Mouse (Mus musculus): Measurements from ENCODE around the gene Hist2h2be. TPM values are rescaled to one million over a fixed set of nuclear protein-coding genes. Genes with fewer than 3 reads are reported as not detected.
"Not testable (repeated sequence)": the region's sequence is repeated elsewhere in the genome, so short reads cannot be mapped to it uniquely, and the experiment has no call there.

The Hist2h2be gene
- total RNA-seq (2022) = 1 to 10 TPM; 4.3 to 5.9 (median 5.2) TPM

DNA sequence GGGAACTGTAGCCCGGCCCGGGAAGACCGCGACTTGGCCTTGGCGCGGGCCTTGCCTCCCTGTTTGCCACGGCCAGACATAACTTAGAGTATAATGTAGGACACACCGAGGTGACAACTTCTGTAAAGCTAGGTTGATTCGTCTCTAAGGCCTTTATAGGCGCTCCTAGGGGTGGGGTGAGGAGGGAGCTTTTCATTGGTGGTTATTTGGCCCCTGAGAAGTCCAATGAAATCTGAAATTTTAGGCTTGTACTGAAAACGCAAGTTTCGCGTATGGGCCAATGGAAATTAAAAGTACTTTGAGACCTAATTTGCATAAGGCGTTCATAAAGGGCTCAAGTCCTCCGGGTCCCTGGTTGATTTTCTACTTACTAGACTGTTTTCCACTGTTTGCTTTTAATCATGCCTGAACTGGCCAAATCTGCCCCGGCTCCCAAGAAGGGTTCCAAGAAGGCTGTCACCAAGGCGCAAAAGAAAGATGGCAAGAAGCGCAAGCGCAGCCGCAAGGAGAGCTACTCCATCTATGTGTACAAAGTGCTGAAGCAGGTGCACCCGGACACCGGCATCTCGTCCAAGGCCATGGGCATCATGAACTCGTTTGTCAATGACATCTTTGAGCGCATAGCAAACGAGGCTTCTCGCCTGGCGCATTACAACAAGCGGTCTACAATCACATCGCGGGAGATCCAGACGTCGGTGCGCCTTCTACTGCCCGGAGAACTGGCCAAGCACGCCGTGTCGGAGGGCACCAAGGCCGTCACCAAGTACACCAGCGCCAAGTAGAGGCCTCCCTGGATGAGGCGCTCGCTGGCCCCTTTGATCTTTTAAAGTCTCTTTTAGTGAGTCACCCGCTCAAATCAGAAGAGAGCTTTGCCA is at the start of gene Hist2h2be, which contains the start of gene Hist2h2ac:
Gene Hist2h2be (plus strand): TSS at position 355 of the 875 bp plus-strand sequence.
Gene Hist2h2ac (minus strand): TSS at position 116 of the 875 bp plus-strand sequence.
- peak; percentile 72 to 75 for DNase-seq (ENCODE audit: low spot score in 2 of 2)

DNA sequence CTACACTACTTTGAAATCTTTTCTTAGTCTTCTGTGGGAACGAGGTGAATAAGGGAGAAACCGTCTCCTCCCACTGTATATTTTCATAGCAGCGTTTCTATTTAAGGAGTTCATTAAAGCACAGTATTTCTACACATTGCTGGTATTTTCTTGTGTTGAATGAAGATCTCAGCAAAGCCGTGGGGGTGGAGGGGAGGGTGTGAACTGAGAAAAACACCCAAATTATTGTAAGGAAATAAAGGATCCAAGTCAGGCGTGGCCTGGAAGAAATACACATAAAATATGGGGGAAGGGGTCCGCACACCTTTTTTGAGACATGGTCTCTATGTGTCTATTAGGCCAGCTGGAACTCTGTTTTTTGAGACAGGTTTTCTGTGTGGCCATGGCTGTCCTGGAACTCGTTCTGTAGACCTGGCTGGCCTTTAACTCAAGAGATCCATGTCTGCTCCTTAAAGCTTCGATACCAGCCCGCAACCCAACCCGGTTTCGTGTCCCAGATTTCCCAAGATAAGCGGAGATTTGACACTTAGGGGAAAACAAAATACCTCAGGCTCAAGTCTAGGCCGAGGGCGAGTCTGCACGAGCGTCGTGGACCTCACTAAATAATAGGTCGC is 49.2 kb upstream of the Hist2h2be start:
- no peak for DNase-seq (ENCODE audit: low spot score in 2 of 2)

DNA sequence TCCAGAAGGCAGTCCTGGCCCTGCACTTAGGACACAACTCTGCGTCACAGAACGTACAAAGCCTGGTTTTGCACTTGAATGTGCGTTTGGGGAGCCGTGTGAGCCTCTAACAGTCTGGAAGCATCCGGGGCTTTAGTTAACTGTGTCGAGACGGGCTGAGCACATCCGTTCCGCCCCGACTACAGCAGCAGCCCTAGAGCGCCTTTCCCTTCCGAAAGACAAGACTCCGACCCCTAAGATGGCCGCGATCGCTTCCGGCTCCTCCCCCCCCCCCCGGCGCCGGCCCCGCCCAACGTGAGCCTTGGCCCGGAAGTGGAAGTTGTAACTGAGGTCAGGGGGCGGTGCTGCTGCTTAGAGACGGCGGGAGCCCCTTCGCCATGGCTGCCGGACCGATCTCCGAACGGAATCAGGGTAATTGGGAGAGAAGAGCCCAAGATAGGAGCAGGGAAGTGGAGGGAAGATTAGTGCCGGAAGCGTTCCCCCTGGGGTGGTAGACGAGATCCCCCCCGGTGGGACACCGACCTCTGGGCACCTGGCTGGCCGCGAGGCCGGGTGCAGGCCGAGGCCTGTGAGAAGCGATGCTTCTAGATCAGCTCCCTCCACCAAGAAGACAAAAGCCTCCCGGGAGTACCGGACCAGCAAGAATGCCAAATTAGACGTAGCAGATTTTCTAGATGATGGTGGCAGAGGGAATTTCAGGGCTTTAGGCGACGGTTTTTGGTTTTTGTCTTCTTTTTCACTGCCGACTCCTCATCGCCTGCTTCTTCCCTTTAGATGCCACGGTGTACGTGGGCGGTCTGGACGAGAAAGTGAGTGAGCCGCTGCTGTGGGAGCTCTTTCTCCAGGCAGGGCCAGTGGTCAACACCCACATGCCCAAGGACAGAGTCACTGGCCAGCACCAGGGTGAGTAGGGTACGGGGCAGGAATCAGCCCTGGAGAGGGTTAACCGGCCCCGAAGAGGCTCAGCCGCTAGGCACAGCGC is 48.4 kb upstream of the Hist2h2be start, which contains the start of gene Sf3b4:
Gene Sf3b4 (plus strand): TSS at position 136 of the 982 bp plus-strand sequence.
- DNase-seq (ENCODE audit: low spot score in 2 of 2) = peak; percentile 67 to 75

DNA sequence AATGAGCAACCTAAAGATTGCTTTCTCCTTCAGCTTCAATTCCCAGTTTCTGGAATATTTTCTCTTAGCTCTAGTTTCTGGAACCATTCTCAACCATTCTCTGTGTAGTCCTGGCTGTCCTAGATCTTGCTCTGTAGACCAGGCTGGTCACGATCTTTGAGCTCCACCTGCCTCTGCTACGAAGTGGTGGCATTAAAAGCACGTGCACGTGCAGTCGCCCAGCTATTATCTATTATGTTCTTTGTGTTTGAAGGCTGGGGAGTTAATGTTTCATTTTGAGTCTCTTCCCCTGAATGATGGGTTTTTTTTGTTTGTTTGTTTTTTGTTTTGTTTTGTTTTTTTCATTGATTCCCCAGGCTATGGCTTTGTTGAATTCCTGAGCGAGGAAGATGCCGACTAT is 47.7 kb upstream of the Hist2h2be start:
- DNase-seq (ENCODE audit: low spot score in 2 of 2) = no peak

DNA sequence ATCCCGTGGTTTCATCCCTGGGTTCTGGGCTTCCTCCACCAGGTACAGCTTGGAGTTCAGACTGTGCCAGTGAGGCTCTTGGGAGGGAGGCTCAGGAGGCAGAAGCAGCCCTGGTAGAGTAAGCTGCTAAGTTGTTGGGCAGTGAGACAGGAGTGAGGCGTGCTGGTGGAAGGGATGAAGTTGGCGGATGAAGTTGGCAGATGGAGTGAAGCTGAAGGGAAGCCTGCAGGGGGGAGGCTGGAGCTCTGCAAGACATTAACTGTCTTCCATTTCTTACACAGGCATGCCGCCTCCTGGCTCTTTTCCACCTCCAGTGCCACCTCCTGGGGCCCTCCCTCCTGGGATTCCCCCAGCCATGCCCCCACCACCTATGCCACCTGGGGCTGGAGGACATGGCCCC is 46.9 kb upstream of the Hist2h2be start:
- not testable (repeated sequence) for DNase-seq (ENCODE audit: low spot score in 2 of 2)

DNA sequence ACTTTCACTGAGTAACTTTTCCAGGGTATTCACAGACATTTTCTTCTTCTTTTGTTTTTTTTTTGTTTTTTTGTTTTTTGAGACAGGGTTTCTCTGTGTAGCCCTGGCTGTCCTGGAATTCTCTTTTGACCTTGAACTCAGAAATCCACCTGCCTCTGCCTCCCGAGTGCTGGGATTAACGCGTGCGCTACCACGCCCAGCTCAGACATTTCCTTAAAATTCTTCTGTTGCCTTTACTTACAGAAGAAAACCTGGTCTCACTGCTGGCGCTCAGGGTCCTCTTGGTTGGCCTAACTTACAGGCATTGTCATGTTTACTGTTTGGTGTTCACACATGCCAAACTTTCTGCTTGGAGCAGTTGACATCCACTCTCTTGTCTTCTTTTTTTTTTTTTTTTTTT is 45.7 kb upstream of the Hist2h2be start:
- DNase-seq (ENCODE audit: low spot score in 2 of 2) = no peak

DNA sequence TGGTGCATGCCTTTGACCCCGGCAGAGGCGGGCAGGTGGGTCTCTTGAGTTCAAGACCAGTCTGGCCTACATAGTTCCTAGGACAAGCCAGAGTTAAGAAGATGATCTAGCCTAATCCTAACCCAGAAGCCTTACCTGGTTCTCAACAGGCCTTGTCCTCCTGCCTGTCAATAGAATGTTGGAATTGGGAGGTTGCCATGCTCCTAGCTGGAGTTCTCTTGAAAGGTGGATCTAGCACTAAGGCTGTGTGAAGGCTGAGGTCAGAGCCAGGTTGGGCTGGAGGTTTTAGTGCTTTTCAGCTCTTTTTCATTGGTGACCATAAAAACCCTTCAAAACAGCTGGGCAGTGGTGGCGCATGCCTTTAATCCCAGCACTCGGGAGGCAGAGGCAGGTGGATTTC is 42.5 kb upstream of the Hist2h2be start:
- DNase-seq (ENCODE audit: low spot score in 2 of 2) = no peak

DNA sequence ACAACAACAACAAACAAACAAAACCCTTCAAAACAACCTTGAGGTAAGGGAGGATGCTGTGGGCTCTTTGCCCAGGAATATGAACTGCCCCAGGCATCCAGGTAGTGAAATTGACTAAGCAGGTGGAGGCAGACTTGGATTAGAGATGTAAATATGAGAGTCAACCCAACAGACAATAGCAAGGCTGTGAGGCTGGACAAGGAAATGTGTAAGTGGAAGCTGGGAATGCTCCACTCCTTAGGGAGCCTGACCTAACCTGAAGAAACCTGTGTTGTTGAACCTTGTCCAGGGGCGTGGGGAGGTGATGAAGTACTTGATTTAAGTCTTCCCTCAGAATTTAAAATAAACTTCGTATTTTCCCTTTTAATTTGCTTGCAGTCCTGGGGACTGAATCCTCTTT is 42.0 kb upstream of the Hist2h2be start:
- DNase-seq (ENCODE audit: low spot score in 2 of 2) = no peak

DNA sequence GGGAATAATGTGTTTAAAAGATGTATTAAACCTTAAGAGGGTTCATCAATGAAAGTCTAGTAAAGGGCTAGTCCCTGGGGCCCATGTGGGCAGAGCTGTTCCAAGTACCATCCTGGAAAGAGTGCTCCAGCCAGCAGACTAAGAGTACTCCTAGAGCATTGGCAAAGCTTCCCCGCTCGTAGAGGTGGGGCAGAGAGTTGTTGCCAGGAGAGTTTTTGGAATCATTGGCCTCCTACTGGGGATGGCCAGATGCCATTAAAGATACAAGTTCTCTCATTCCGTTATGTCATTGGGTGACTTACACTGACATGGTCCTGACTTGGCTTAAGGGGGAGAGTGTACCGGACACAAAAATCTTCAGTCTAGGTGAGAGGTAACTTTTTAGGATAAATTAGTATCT is 41.4 kb upstream of the Hist2h2be start:
- peak; percentile 32 to 52 for DNase-seq (ENCODE audit: low spot score in 2 of 2)

DNA sequence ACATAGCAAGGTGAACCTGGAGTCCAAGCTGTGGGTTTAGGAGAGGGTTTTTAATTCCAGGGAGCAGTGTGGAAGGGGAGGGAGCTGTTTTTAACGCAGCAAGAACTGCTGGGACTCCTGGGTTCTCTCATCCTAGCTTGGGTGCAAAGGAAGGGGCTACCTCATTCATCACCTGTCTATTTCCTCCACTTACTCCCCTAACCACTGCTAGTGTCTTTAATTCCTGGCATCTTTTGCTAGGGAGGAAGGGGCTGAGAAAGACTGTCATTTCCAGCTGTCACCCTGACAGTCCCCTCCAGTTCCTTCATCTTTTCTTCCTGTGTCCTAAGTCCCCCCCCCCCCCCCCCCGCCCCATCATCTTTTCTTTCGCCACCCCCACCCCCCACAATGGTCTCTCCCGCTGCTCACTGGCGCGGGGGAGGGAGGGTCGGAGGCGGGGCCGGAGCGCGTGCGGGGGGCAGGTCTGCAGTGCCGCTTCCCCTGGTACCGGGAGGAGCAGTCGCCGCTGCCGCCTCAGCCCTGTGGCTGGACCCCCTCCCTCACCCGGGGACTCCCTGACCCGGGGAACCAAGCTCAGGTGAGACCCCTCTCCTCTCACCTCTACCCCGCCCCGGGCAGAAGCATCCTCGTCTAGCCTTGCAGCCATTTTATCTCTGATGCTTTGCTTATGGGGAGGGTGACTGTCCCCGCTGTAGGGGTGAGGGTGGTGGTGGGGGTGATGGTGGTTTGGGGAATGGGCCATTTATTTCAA is 40.0 kb upstream of the Hist2h2be start, which contains the start of gene Sv2a:
Gene Sv2a (plus strand): TSS at position 425 of the 751 bp plus-strand sequence.
- no peak for DNase-seq (ENCODE audit: low spot score in 2 of 2)

DNA sequence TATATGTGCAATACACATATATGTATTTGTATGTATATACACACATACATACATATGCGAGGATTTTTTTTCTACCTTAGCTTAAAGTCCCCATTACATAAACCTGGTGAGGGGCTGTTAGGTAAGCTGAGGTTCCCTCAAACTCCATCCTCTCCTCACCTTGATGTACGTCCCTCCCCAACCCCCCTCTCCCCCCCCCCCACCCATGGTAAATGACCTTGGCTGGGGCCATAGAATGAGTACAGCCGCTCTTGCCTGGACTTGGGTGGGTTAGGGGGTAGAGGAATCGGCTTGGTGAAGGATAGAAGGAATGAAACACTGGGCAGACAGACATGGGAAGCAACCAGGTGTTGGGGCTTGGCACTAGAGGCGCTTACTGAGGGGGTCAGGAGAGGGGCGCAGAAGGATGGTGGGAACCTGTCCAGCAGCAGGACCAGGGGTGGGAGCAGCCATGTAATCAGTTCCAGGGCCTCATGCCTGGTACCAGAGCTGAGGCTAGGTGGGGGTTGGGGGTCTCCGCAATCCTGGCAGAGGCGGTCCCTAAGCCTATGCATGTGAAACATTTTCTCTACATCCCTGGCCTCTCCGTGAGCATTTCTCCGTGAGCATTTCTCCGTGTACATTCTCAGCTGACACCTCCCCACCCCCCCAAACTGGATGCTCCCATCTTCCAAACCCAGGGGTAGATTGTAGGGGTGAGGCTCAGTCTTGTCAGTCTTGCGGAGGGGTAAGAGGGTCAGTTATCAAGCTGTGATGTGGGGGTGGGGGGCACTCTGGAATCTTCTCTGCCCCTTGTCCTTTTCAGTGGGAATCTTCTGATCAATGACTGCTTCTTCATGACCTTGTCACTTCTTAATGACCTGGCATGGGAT is 39.2 kb upstream of the Hist2h2be start:
- DNase-seq (ENCODE audit: low spot score in 2 of 2) = no peak

DNA sequence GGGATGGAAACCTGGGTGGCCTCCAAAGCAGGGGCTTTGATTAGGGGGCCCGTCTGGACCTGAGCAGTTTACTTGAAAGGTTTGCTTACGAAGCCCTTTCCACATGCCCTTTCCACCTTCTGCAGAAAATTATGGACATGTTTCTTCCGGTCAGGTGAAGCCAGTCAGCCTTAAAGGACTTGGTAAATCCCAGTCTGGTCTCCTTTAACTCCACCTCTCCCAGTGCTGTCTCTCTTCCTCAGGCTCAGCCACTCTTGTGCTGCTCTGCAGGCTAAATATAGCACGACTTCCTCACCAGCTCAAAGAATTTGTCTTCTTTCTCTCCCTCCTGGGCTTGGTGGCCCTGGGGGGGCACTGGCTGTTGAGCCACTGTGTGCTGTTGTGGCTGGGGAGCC is 38.5 kb upstream of the Hist2h2be start:
- no peak for DNase-seq (ENCODE audit: low spot score in 2 of 2)

DNA sequence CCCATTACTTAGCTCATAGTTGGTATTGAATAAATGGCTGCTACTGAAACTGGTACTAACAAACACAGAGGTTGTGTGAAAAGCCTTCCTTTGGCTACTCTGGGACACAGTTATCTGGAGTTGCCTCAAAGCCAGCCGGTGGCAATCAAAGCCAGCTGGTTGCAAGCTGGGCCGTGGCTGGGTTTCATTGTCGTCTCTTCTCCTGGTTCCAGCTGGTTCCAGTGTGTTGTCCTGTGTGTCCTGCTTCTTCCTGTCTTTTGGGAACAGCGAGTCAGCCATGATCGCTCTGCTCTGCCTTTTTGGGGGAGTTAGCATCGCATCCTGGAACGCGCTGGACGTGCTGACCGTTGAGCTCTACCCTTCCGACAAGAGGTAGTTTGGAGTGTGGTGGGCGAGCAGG is 27.9 kb upstream of the Hist2h2be start:
- no peak for DNase-seq (ENCODE audit: low spot score in 2 of 2)

DNA sequence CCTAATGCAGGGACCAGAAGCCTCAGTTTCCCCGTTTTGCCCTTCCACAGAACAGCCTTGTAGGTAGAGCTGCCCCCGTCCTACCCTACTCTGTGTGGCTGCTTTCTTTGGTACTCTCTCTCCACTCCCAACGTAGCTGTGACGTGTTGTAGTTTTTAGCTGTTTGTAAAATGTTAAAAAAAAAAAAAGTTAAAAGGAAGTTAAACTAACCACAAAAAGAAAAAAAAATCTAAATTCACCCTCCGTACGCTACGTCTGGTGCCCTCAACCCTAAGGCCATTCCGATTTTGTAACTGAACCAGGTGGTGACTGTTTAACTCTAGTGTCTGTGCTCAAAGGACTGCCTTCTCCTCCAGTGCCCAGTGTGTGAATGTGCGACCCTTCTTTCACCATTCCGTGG is 26.0 kb upstream of the Hist2h2be start:
- DNase-seq (ENCODE audit: low spot score in 2 of 2) = no peak

DNA sequence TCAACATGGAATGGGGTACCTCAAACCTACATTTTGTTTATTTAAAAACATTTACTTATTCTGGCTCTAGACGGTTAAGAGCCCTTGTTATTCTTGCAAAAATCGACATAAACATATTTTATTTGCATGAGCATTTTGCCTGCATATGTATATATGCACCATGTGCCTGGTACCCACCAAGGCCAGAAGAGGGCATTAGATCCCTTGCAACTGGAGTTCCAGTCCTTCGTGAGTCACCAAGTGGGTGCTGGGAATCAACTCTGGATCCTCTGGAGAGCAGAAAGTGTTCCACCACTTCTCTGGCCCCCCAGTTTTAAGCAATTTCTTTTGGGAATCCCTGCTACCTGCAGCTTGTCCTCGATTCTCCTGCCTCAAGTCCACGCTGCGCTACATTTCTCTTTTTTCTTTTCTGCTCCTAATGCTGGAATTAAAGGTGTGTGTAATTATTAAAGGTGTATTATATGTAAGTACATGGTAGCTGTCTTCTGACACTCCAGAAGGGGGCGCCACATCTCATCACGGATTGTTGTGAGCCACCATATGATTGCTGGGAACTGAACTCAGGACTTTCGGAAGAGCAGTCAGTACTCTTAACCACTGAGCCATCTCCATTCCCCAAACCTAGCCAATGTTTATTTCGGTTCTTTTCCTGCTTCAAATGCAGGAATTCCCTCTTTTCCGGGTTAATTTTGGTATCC is 25.2 kb upstream of the Hist2h2be start:
- no peak for DNase-seq (ENCODE audit: low spot score in 2 of 2)

DNA sequence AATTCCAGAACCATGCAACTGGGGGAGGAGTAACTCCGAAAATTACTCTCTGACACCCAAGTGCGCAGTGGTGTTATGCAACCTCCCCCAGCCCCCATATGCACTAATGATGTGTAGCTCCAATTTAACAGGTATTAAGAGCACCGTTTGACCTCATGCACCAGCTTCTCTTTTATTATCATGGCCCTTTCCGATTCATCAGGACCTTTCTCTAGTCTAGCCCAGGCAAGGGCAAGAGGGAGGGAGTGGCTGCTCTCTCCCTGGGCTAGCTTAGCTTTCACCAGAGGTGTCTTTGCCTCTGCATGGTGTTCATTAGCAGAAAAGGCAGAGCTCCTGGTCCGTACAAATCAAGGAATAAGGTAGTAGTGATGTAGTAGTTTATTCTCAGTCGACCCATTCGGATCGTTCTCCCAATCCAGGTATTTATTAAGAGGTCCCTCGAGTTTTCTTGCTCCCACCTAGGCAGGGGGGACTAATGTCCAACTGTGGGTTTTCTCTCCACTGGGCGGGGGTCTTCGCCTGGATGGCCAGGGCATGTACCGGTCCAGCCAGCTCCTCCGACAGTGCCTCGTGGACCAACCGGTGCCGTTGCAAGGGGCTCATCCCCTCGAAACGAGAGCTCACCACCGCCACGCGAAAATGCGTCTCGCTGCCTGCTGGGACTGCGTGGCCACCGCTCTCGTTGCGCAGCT is 24.3 kb upstream of the Hist2h2be start:
- DNase-seq (ENCODE audit: low spot score in 2 of 2) = no peak

DNA sequence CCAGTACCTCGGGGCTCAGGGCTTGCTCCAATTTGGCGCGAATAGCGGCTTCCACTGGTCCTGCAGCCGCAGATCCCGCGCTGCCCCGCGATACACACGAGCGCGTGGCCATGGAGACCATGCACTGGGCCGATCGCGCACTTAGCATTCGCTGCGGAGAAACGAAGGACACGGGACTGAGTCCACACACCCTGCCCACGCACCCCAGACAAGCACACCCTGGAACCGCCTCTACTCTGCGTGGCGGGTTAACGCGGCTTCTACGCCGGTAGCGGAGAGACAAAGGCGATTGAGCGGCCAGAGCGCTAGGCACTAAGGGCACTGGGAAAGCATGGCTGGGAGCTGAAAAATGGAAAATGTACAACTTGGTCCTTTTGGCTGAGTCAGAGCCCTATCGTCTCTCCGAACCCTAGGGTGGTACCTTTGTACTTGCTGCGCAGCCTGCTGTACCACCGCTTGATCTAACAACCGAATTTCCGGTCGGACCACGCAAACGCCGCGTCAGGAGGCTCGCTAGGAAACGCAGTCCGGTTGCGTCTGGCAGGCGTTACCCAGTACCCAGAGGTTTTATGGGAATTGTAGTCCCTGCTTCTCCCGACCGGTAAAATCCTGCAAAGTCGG is 23.7 kb upstream of the Hist2h2be start:
- peak; percentile 70 to 80 for DNase-seq (ENCODE audit: low spot score in 2 of 2)

DNA sequence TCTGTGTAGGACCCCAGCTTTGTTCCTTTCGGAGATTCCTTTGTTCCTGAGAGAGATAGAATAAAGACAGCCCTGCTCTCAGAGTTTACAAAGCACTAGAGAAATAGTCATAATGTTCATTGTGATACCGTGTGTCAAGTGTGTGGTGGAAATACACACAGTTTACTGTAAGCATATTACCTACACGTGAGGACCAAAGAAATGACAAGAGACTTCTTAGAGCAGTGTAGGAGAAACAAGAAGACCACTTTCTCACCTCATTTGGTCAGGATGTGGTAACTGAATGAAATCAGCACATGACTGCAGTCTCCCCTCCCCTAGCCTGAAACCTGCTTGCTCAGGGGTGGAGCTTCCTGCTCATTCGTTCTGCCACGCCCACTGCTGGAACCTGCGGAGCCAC is 22.7 kb upstream of the Hist2h2be start:
- DNase-seq (ENCODE audit: low spot score in 2 of 2) = no peak

Data from gastrocnemius, adult 8-10 months (tissue).